Mouse (Mus musculus): ENCODE data around the gene Calml3. TPM values are rescaled to one million over a fixed set of nuclear protein-coding genes. Genes with fewer than 3 reads are reported as not detected.

The Calml3 gene
- polyA plus RNA-seq, 1 experiment from 2014 or later: not detected

DNA sequence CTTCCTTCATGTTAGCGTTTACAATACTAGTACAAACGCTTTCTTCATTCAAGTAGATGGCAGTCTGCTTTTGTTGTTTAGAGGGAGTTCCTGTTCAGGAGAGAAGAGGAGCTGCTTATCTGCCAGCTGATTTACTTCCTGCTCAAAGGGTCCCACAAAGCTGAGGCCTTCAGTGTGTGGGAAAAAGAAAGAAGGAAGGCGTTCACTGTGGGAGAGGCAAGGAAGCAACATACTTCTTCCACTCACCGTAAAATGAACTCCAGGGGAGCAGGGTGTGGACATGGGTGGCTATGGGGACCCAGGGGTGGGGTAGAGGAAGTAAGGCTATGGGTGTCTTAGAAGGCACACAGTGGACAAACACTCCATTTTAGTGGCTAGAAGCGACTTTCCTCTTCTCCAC, 1.5 kb upstream of the Calml3 start:
- Histone ChIP-seq H3K4me1 (0 out of 2 replicates have a peak, but pooled peaks cover 3% of the 10 kb centered on the region), H3K27me3 (replicated peaks) (no peaks in the 10 kb centered on the region), H3K4me3 (no peak overlapping the region), H3K9me3 (replicated peaks) (no peaks in the 10 kb centered on the region), H3K36me3 (no peaks in the 10 kb centered on the region), H3K4me2 (no peak overlapping the region), H3K27ac (no peak overlapping the region), H3K9ac (no peak overlapping the region)
- no peak for ATAC-seq
- WGBS (ENCODE audit: insufficient replicate concordance): 29% methylated on average over 5 of the region's 5 CpGs

DNA sequence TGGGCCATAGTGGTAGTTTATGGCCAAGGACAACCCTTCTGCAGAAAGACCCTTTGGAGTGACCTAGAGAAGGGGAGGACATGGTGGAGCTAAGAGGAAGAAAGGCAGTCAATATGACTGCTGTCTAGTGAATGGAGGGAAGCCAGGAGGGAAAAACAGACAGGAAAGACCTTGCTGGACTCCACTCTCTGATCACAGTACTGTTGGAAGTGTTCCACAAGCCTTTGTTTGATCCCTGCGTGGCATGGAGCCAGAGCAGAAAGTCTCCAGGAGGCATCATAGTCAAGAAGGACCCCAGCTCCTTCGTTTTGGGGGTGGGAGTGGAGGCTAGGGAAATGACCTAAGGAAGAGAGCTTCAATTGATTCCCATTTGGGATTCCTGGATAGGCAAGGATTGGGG, 1.0 kb upstream of the Calml3 start:
- Histone ChIP-seq H3K27ac (no peak overlapping the region), H3K36me3 (no peaks in the 10 kb centered on the region), H3K27me3 (replicated peaks) (no peaks in the 10 kb centered on the region), H3K4me3 (no peak overlapping the region), H3K9ac (no peak overlapping the region), H3K4me2 (no peak overlapping the region), H3K4me1 (0 out of 2 replicates have a peak, but pooled peaks cover 3% of the 10 kb centered on the region), H3K9me3 (replicated peaks) (no peaks in the 10 kb centered on the region)
- ATAC-seq: no peak
- WGBS (ENCODE audit: insufficient replicate concordance): 62% methylated on average over 2 of the region's 2 CpGs

DNA sequence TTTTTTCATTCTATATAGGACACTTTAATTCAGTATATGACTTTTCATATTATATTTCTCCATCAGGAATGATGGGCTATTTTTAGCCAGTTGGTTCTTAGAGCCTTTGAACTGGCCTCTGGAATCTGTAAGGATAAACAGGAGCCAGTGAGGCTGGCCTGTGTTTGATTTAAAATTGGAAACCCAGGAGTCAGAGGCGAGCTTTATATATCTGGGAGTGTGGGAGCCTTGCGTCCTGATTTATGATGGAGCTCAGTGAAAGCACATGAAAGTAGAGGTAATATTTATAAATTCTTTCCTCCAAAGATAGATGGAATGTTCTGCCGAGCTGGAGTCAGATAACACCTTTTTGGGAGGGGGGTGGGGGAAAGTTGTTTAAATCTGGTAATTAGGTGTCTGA, 4.7 kb downstream of the Calml3 start:
- no peak for ATAC-seq
- Histone ChIP-seq H3K27ac (no peak overlapping the region), H3K4me1 (no peaks in the 10 kb centered on the region), H3K4me2 (no peak overlapping the region), H3K27me3 (replicated peaks) (no peaks in the 10 kb centered on the region; the same call in 1 of the 2 replicates), H3K4me3 (no peak overlapping the region), H3K9ac (no peak overlapping the region), H3K36me3 (no peaks in the 10 kb centered on the region), H3K9me3 (replicated peaks) (no peaks in the 10 kb centered on the region)
- 43% methylated on average over 3 of the region's 3 CpGs for WGBS (ENCODE audit: insufficient replicate concordance)

DNA sequence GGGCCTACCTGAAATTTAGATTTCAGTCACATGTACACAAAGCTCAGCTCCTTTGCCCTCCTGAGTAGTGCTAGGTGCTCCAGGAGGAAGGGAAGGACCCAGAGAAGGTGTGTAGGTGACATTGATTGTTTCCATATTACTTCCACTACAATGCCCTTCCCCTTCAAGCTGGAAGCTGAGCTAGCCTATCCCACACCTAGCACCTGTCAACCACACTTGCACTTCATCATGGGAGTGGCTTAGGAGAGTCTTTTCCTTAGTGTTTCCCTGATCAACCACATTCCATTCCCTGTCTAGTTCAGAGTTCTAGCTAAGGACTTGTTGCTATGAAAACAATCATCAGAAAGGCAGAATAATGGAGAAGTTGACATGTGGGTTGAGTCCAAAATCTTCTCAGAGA, 5.4 kb downstream of the Calml3 start:
- no peak for ATAC-seq
- Histone ChIP-seq H3K27ac (no peak overlapping the region), H3K4me1 (no peaks in the 10 kb centered on the region), H3K4me3 (no peak overlapping the region), H3K9ac (no peak overlapping the region), H3K36me3 (no peaks in the 10 kb centered on the region), H3K27me3 (replicated peaks) (no peaks in the 10 kb centered on the region; the same call in 1 of the 2 replicates), H3K9me3 (replicated peaks) (no peaks in the 10 kb centered on the region), H3K4me2 (no peak overlapping the region)

DNA sequence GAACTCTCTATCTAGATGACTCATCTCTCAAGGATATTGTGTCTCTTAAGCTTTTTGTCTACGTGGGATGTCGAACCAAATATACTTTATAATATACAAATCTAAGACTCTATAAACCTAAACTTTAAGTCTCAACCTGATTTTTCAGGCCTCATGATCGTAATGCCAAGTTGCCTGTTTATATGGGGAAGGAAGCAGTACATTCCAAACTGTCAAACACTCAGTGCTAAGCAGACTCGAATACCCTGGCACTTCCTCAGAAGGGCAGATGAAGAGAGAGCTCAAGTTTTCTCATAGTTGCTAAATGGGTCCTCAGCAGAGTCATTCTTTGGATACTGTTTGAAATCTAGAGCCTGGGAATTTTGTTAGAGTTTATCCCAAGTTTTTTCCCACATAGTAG, 7.5 kb downstream of the Calml3 start:
- no peaks in the 10 kb centered on the region for H3K4me1 ChIP-seq
- no peak overlapping the region for H3K27ac ChIP-seq
- no peaks in the 10 kb centered on the region for H3K36me3 ChIP-seq
- no peak overlapping the region for H3K4me3 ChIP-seq
- H3K9me3 ChIP-seq (replicated peaks): no peaks in the 10 kb centered on the region
- H3K4me2 ChIP-seq: no peak overlapping the region
- ATAC-seq: no peak
- H3K27me3 ChIP-seq (replicated peaks): no peaks in the 10 kb centered on the region; the same call in 1 of the 2 replicates
- 55% methylated on average over 4 of the region's 4 CpGs for WGBS (ENCODE audit: insufficient replicate concordance)
- H3K9ac ChIP-seq: no peak overlapping the region

DNA sequence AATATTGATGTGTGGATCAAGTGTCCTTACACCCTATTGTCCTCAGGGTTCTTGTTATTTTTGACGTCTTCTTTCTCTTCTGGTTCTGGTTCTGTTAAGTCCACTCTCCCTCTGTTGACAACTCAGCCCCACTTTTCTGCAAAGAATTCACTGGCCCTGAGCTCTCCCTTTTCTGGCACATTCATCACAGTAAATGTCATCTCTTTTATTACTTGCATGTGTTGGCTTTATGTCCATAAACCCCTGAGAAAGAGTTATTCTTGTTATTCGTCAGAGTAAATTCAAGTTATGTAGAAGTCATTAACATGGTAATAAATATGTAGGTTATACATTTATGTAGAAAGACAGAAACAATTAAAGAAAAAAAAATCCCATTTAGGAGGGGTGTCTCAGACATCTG, 14.6 kb downstream of the Calml3 start:
- Histone ChIP-seq H3K4me2 (no peak overlapping the region), H3K9ac (no peak overlapping the region), H3K27ac (no peak overlapping the region), H3K9me3 (replicated peaks) (no peaks in the 10 kb centered on the region), H3K36me3 (no peaks in the 10 kb centered on the region), H3K27me3 (replicated peaks) (no peaks in the 10 kb centered on the region), H3K4me3 (no peak overlapping the region), H3K4me1 (no peaks in the 10 kb centered on the region)
- ATAC-seq: no peak
- WGBS (ENCODE audit: insufficient replicate concordance): 58% methylated on average over 2 of the region's 2 CpGs

DNA sequence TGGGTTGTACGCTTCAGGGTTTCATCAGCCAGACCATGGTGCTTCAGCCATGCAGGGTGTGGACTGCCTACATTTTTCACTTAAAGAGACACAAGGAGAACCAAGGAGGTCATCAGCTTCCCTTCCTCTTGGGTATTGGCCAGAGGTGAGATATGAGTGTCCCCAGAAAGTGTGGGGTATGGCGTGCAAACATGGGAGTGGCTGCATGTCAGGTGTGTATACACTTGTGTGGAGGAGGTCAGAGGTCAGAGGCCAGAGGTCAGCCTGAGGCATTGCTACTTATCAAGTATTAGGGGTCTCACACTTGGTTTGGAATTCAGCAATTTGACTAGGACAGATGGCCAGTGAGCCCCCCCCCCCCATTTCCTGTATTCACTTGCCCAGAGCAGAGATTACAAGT, 15.5 kb downstream of the Calml3 start:
- Histone ChIP-seq H3K27ac (no peak overlapping the region), H3K4me3 (no peak overlapping the region), H3K36me3 (no peaks in the 10 kb centered on the region), H3K4me1 (no peaks in the 10 kb centered on the region), H3K4me2 (no peak overlapping the region), H3K27me3 (replicated peaks) (no peaks in the 10 kb centered on the region), H3K9me3 (replicated peaks) (no peaks in the 10 kb centered on the region), H3K9ac (no peak overlapping the region)
- ATAC-seq: no peak
- WGBS (ENCODE audit: insufficient replicate concordance): 55% methylated on average over 2 of the region's 2 CpGs

DNA sequence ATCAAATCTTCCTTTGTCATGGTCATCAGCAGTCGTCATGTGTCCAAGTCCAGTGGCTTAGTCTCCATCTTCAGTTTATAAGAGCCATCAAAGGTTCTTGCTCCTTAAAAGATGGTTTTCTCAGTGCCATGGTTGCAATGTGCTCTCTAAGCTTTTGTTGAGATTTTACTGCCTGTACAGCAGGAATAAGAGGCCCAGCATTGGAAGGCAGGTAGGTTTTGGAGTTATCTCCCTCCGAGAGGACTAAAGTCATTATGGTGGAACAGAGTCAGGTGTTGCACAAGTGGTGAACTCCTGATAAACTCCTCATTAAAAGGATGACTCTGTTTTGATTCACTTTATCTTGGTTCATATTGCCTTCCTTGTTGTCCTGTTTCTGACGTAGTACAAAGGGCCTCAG, 16.5 kb downstream of the Calml3 start:
- Histone ChIP-seq H3K4me1 (no peaks in the 10 kb centered on the region), H3K36me3 (no peaks in the 10 kb centered on the region), H3K4me2 (no peak overlapping the region), H3K9ac (no peak overlapping the region), H3K27ac (no peak overlapping the region), H3K9me3 (replicated peaks) (no peaks in the 10 kb centered on the region), H3K27me3 (replicated peaks) (no peaks in the 10 kb centered on the region), H3K4me3 (no peak overlapping the region)
- 69% methylated on average over 3 of the region's 3 CpGs for WGBS (ENCODE audit: insufficient replicate concordance)
- ATAC-seq: no peak

DNA sequence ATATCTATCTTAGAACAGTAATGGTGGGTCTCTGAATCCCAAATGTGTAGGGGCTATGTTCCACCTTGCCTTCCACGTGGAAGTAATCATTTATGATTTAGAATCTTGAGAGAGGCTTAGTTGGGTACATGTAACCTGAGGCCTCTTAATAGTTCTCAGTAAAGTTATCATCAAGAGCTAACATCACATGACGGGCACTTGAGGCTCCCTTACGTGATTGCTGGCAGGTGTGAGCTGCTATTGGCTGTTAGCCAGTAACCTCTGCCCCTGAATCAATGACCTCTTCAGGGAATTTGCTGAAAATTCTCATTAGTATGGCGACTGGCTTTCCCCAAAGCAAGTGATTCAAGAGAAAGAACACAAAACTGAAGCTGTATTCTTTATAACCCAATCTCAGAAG, 17.0 kb downstream of the Calml3 start:
- 51% methylated on average over 4 of the region's 4 CpGs for WGBS (ENCODE audit: insufficient replicate concordance)
- ATAC-seq: no peak

DNA sequence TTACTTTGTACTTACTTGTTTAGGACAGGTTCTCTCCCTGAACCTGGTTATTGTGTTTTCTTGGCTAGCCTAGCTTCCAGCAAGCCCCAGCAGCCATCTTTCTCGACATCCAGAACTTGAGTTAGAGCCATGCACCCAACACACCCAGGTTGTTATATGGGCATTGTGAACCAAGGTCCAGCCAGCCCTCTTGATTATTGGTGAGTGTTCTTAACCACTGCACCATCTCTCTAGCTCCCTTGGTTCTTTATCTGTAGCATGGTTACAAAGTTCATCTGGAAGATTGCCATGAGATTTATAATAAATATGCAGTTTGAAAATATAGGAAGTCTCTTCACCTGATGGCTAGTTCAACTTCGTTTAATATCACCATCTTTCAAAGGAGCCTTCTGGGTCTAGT, 20.5 kb downstream of the Calml3 start:
- H3K27me3 ChIP-seq (replicated peaks): no peaks in the 10 kb centered on the region
- H3K4me2 ChIP-seq: no peak overlapping the region
- no peak overlapping the region for H3K27ac ChIP-seq
- no peak overlapping the region for H3K9ac ChIP-seq
- H3K4me3 ChIP-seq: no peak overlapping the region
- no peaks in the 10 kb centered on the region for H3K36me3 ChIP-seq
- no peaks in the 10 kb centered on the region for H3K9me3 ChIP-seq (replicated peaks)
- no peak for ATAC-seq
- no peaks in the 10 kb centered on the region for H3K4me1 ChIP-seq
- 45% methylated on average over 2 of the region's 2 CpGs for WGBS (ENCODE audit: insufficient replicate concordance)

More for the DNA sequence above, 17.0 kb downstream of the Calml3 start:
- H3K9ac ChIP-seq: no peak overlapping the region
- no peak overlapping the region for H3K4me2 ChIP-seq
- no peaks in the 10 kb centered on the region for H3K9me3 ChIP-seq (replicated peaks)
- H3K27me3 ChIP-seq (replicated peaks): no peaks in the 10 kb centered on the region
- H3K36me3 ChIP-seq: no peaks in the 10 kb centered on the region
- H3K4me1 ChIP-seq: no peaks in the 10 kb centered on the region
- no peak overlapping the region for H3K4me3 ChIP-seq
- H3K27ac ChIP-seq: no peak overlapping the region

DNA sequence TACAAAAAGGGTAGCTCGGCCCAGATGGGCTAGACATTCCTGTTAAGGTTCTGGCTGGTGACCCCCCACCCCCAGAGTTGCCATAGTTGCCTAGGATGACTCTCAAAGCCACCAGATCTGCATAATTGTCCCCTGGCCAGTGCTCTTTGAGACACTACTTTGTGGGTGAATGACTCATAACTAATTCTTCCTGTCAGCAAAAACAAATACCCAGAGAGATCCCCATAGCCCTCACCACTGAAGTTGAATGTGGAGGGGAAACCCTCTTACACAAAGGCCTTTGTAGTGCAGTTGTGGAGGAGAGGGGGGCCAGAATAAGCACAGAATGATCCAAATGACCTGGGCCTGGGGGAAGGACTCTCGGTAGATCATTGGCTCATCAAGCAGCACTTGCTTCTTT, 21.6 kb downstream of the Calml3 start:
- 36% methylated on average over 2 of the region's 2 CpGs for WGBS (ENCODE audit: insufficient replicate concordance)
- Histone ChIP-seq H3K27me3 (replicated peaks) (no peaks in the 10 kb centered on the region), H3K27ac (no peak overlapping the region), H3K4me3 (no peak overlapping the region), H3K4me2 (no peak overlapping the region), H3K9me3 (replicated peaks) (no peaks in the 10 kb centered on the region), H3K9ac (no peak overlapping the region), H3K4me1 (no peaks in the 10 kb centered on the region), H3K36me3 (no peaks in the 10 kb centered on the region)
- no peak for ATAC-seq

DNA sequence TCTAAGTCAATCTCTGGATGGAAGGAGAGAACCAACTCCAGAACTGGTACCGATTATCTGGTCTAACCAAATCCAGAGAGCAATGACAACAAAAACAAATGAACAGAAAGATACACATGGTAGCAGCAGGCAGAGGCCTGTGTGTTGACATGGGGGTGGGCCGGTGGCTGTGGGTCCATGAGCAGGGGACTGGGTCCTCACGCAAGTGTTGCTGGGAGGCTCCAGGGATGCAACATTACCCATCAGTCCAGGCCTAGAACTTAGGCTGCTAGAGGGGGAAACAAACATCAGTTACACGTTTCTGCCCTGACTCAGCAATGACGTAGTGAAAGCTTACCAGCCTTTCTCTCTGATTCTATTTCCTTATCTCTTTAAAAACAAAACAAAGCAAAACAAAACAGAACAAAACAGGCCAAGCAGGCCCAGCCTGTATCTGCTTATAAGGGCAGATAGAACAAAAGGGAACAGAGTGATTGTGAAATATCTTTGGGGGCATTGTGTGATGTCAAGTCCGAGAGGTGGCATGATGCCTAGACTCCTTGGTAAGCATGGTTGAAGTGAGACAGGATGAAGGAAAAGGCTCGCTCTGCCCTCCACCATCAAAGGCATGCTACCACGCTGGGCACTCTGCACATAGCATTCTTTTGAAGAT, 24.4 kb downstream of the Calml3 start:
- H3K9me3 ChIP-seq (replicated peaks): no peaks in the 10 kb centered on the region
- H3K9ac ChIP-seq: no peak overlapping the region
- no peak overlapping the region for H3K4me3 ChIP-seq
- no peak overlapping the region for H3K4me2 ChIP-seq
- WGBS (ENCODE audit: insufficient replicate concordance): 66% methylated on average over 8 of the region's 8 CpGs
- no peak for ATAC-seq
- H3K4me1 ChIP-seq: no peaks in the 10 kb centered on the region
- H3K36me3 ChIP-seq: no peaks in the 10 kb centered on the region
- H3K27ac ChIP-seq: no peak overlapping the region
- no peaks in the 10 kb centered on the region for H3K27me3 ChIP-seq (replicated peaks)

Data from liver, embryonic 12.5 days (tissue).